Mouse (Mus musculus) spleen, adult 2 months (tissue): ENCODE measurements around the gene Fance.

Experiments used
- CTCF ChIP-seq: fragments of 200-500 bp; IDR thresholded peaks from 2 replicates; pipeline ENCODE4 v1.5.1; 2011; ENCODE audit warnings: mild to moderate bottlenecking, inconsistent platforms; ENCODE audit not compliant: insufficient read depth, insufficient read length, insufficient replicate concordance; ENCODE audit errors: extremely low read depth
- POLR2A ChIP-seq: fragments of 200-500 bp; IDR thresholded peaks from 2 replicates; pipeline ENCODE4 v1.6.1; 2011; ENCODE audit warnings: low read depth, low read length, inconsistent platforms

- no peak for TF ChIP-seq CTCF
- TF ChIP-seq POLR2A = no peak
These were observed 8.1 kb upstream of the Fance start for GRCm38 (mm10) chr17:28305172-28305571.
